13 mouse cellular contexts compared by ENCODE assay signal in the genomic region with DNA sequence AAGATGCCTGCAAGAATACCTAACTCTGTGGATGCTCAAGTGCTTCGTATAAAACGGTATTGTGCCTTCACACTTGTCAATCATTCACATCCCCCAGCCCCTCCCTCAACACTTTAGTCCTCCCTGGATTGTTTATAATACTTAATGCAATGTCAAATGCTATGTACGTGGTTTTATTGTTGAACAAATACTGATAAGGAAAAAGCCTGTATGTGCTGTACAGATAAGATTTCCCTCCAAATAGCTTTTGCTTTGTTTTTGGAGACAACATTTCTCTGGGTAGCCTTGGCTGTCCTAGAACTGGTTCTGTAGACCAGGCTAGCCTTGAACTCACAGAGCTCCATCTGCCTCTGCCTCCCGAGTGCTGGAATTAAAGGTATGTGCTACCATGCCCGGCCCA.
"Had no signal": no experiment of that assay in that cellular context is flagged by ENCODE, and none has a peak within 500 bp of the region (broad histone marks: within the 10 kb centered on the region; RNA-seq: fewer than 3 reads in every experiment).

No protein-coding gene starts in this region.

- H3K4me3 ChIP-seq: midbrain, embryonic 13.5 days; midbrain, embryonic 15.5 days; neural tube, embryonic 12.5 days; stomach, embryonic 15.5 days had no signal

- H3K27ac ChIP-seq: midbrain, embryonic 13.5 days; midbrain, embryonic 15.5 days; neural tube, embryonic 12.5 days; stomach, embryonic 15.5 days; stomach, postnatal 0 days had no signal

- DNase-seq: lung, adult 18-20 months; lung, postnatal 10 days; lung, postnatal 4 days; right cerebral cortex, postnatal 14 days; thymus, adult 2 months; thymus, postnatal 25 days; thymus, postnatal 4 days had no signal

- H3K9ac ChIP-seq: midbrain, embryonic 13.5 days; midbrain, embryonic 15.5 days; neural tube, embryonic 12.5 days; stomach, embryonic 15.5 days had no signal

- H3K4me2 ChIP-seq: midbrain, embryonic 11.5 days; midbrain, embryonic 13.5 days; midbrain, embryonic 15.5 days; neural tube, embryonic 12.5 days; stomach, embryonic 15.5 days had no signal

- ATAC-seq: midbrain, embryonic 13.5 days; midbrain, embryonic 15.5 days had no signal

- H3K36me3 ChIP-seq: midbrain, embryonic 13.5 days; midbrain, embryonic 15.5 days; neural tube, embryonic 12.5 days; stomach, embryonic 15.5 days had no signal

- H3K27me3 ChIP-seq: midbrain, embryonic 13.5 days; midbrain, embryonic 15.5 days; neural tube, embryonic 12.5 days; stomach, embryonic 15.5 days had no signal

- H3K9me3 ChIP-seq: midbrain, embryonic 13.5 days; midbrain, embryonic 15.5 days; neural tube, embryonic 12.5 days; stomach, embryonic 15.5 days had no signal
